Mouse (Mus musculus) MEL (cell line): ENCODE results near the gene Snap25. TPM values are rescaled to one million over a fixed set of nuclear protein-coding genes. Genes with fewer than 3 reads are reported as not detected.

Experiments
- DNase-seq: peaks from one replicate; pipeline ENCODE4 v3.0.0; 2011; ENCODE audit warnings: low read depth, low spot score
- H3K27ac ChIP-seq: 2 replicates; pipeline ENCODE4 v1.5.1; 2012; ENCODE audit warnings: low read depth, mild to moderate bottlenecking, control low read depth, low read length, moderate library complexity; ENCODE audit not compliant: control insufficient read depth
- H3K27me3 ChIP-seq, 2 experiments: fragments of 150-350 bp in 1 of 2; sonication (generic) in 1 of 2; 2 replicates each; pipeline ENCODE4 v1.6.1; 2012; ENCODE audit warnings: low read length in 2 of 2, mild to moderate bottlenecking in 2 of 2, improper control_type of control experiment in 1 of 2, moderate library complexity in 1 of 2; ENCODE audit not compliant: insufficient read depth in 2 of 2, control insufficient read depth in 1 of 2
- H3K36me3 ChIP-seq, 2 experiments: 2 replicates each; pipeline ENCODE4 v1.6.1; 2012 to 2014; ENCODE audit warnings: low read length in 2 of 2, improper control_type of control experiment in 1 of 2, inconsistent platforms in 1 of 2, mild to moderate bottlenecking in 1 of 2; ENCODE audit not compliant: insufficient read depth in 2 of 2, control insufficient read depth in 1 of 2
- H3K4me1 ChIP-seq, 2 experiments: fragments of 150-350 bp in 1 of 2; sonication (generic) in 1 of 2; 2 replicates each; pipeline ENCODE4 v1.6.1; 2012; ENCODE audit warnings: low read length in 2 of 2, improper control_type of control experiment in 1 of 2, mild to moderate bottlenecking in 1 of 2; ENCODE audit not compliant: insufficient read depth in 2 of 2, control insufficient read depth in 1 of 2
- H3K4me3 ChIP-seq, 2 experiments: fragments of 150-350 bp in 1 of 2; sonication (generic) in 1 of 2; 2 replicates each; pipeline ENCODE4 v1.5.1; 2012; ENCODE audit warnings: low read depth in 2 of 2, low read length in 2 of 2, mild to moderate bottlenecking in 2 of 2, moderate library complexity in 2 of 2, control low read depth in 1 of 2, improper control_type of control experiment in 1 of 2; ENCODE audit not compliant: control insufficient read depth in 1 of 2, insufficient read depth in 1 of 2
- H3K79me2 ChIP-seq: 2 replicates; pipeline ENCODE4 v1.6.1; 2012; ENCODE audit warnings: mild to moderate bottlenecking, low read length, moderate library complexity; ENCODE audit not compliant: control insufficient read depth, poor library complexity, insufficient read depth
- H3K9ac ChIP-seq: 2 replicates; pipeline ENCODE4 v1.6.1; 2012; ENCODE audit warnings: low read depth, mild to moderate bottlenecking, control low read depth, low read length, moderate library complexity; ENCODE audit not compliant: control insufficient read depth, poor library complexity, severe bottlenecking
- H3K9me3 ChIP-seq: fragments of 150-350 bp; sonication (generic); replicated peaks from 2 replicates; pipeline ENCODE4 v1.6.1; 2012; ENCODE audit warnings: mild to moderate bottlenecking, low read length, improper control_type of control experiment, moderate library complexity; ENCODE audit not compliant: insufficient read depth
- BHLHE40 ChIP-seq: IDR thresholded peaks from 2 replicates; pipeline ENCODE4 v1.6.1; 2012; ENCODE audit warnings: low read depth, mild to moderate bottlenecking, inconsistent platforms, low read length, improper control_type of control experiment, borderline replicate concordance
- CHD1 ChIP-seq: IDR thresholded peaks from 2 replicates; pipeline ENCODE4 v1.6.1; 2012; ENCODE audit warnings: low read depth, mild to moderate bottlenecking, inconsistent platforms, low read length, improper control_type of control experiment
- CTCF ChIP-seq, 3 experiments: IDR thresholded peaks in 2 of 3; conservative IDR thresholded peaks in 1 of 3; 2 replicates each; pipeline ENCODE4 v1.5.1; 2011 to 2012; ENCODE audit warnings: low read length in 3 of 3, low read depth in 2 of 3, mild to moderate bottlenecking in 2 of 3, improper control_type of control experiment in 1 of 3, inconsistent platforms in 1 of 3, mixed read lengths in 1 of 3, moderate library complexity in 1 of 3; ENCODE audit not compliant: control insufficient read depth in 1 of 3, insufficient read depth in 1 of 3, poor library complexity in 1 of 3, severe bottlenecking in 1 of 3
- GABPA ChIP-seq: IDR thresholded peaks from 2 replicates; pipeline ENCODE4 v1.6.1; 2012; ENCODE audit warnings: low read depth, mild to moderate bottlenecking, inconsistent platforms, low read length, improper control_type of control experiment, moderate library complexity
- GATA1 ChIP-seq: IDR thresholded peaks from 2 replicates; pipeline ENCODE4 v1.6.1; 2011; ENCODE audit warnings: low read depth, low read length, improper control_type of control experiment
- MAFK ChIP-seq: IDR thresholded peaks from 2 replicates; pipeline ENCODE4 v1.6.1; 2011; ENCODE audit warnings: low read depth, mild to moderate bottlenecking, low read length, improper control_type of control experiment, borderline replicate concordance
- MXI1 ChIP-seq: IDR thresholded peaks from 2 replicates; pipeline ENCODE4 v1.6.1; 2011; ENCODE audit warnings: mild to moderate bottlenecking, low read depth, low read length, improper control_type of control experiment
- POLR2A ChIP-seq, 2 experiments: IDR thresholded peaks; 2 replicates each; pipeline ENCODE4 v1.6.1; 2011 to 2012; ENCODE audit warnings: low read length in 2 of 2, mild to moderate bottlenecking in 2 of 2, control low read depth in 1 of 2, improper control_type of control experiment in 1 of 2, low read depth in 1 of 2, moderate library complexity in 1 of 2; ENCODE audit not compliant: control insufficient read depth in 1 of 2, insufficient read depth in 1 of 2, poor library complexity in 1 of 2
- POLR2AphosphoS5 ChIP-seq: IDR thresholded peaks from 2 replicates; pipeline ENCODE4 v1.6.1; 2012; ENCODE audit warnings: low read depth, borderline replicate concordance, mild to moderate bottlenecking, inconsistent platforms, low read length, moderate library complexity, mixed read lengths
- RAD21 ChIP-seq: IDR thresholded peaks from 2 replicates; pipeline ENCODE4 v1.6.1; 2011; ENCODE audit warnings: mild to moderate bottlenecking, low read depth, low read length, improper control_type of control experiment
- RCOR1 ChIP-seq: IDR thresholded peaks from 2 replicates; pipeline ENCODE4 v1.6.1; 2012; ENCODE audit warnings: low read depth, mild to moderate bottlenecking, inconsistent platforms, low read length, improper control_type of control experiment
- SIN3A ChIP-seq: IDR thresholded peaks from 2 replicates; pipeline ENCODE4 v1.6.1; 2012; ENCODE audit warnings: low read length, improper control_type of control experiment, inconsistent platforms
- SMC3 ChIP-seq: IDR thresholded peaks from 2 replicates; pipeline ENCODE4 v1.6.1; 2011; ENCODE audit warnings: low read depth, low read length, improper control_type of control experiment
- UBTF ChIP-seq: IDR thresholded peaks from 2 replicates; pipeline ENCODE4 v1.6.1; 2012; ENCODE audit warnings: low read depth, mild to moderate bottlenecking, inconsistent platforms, low read length, improper control_type of control experiment, moderate library complexity, borderline replicate concordance; ENCODE audit not compliant: insufficient read depth
- USF2 ChIP-seq, 2 experiments: IDR thresholded peaks; 2 replicates each; pipeline ENCODE4 v1.6.1; 2011 to 2012; ENCODE audit warnings: improper control_type of control experiment in 2 of 2, low read length in 2 of 2, borderline replicate concordance in 1 of 2, inconsistent platforms in 1 of 2, low read depth in 1 of 2, mild to moderate bottlenecking in 1 of 2; ENCODE audit not compliant: insufficient read depth in 1 of 2
- ZC3H11A ChIP-seq: IDR thresholded peaks from 2 replicates; pipeline ENCODE4 v1.6.1; 2012; ENCODE audit warnings: low read depth, mild to moderate bottlenecking, inconsistent platforms, low read length, improper control_type of control experiment
- ZMIZ1 ChIP-seq: IDR thresholded peaks from 2 replicates; pipeline ENCODE4 v1.6.1; 2012; ENCODE audit warnings: low read depth, mild to moderate bottlenecking, inconsistent platforms, low read length, improper control_type of control experiment, moderate library complexity
- ZNF384 ChIP-seq: IDR thresholded peaks from 2 replicates; pipeline ENCODE4 v1.6.1; 2012; ENCODE audit warnings: low read depth, mild to moderate bottlenecking, inconsistent platforms, low read length, improper control_type of control experiment
- polyA plus RNA-seq, 2 experiments: library from polyadenylated mRNA; stranded (reverse) in 1 of 2; unstranded in 1 of 2; fragments of >175 nt in 1 of 2; fragments of >200 nt in 1 of 2; gene quantifications; 2 replicates each; pipeline versions ENCODE4 v1.2.1 to v1.2.4; 2012; ENCODE audit warnings: low replicate concordance in 2 of 2, low read depth in 1 of 2; ENCODE audit not compliant: insufficient read length in 2 of 2, insufficient read depth in 1 of 2, missing spikeins in 1 of 2
- total RNA-seq: library from RNA; depleted of rRNA; stranded (reverse); fragments of 300-350 nt; gene quantifications from 2 replicates; pipeline ENCODE4 v1.2.3, GENCODE M21; 2012

Gene Snap25
- total and polyA plus RNA-seq, 3 experiments, result not detected

- H3K27ac ChIP-seq, result no peak overlapping the region
- H3K79me2 ChIP-seq, result no peaks in the 10 kb centered on the region
- H3K4me3 ChIP-seq, result no peak overlapping the region
- DNase-seq, result no peak
- H3K4me1 ChIP-seq, result no peaks in the 10 kb centered on the region
- H3K27me3 ChIP-seq, result no peaks in the 10 kb centered on the region
- no peaks in the 10 kb centered on the region for H3K36me3 ChIP-seq
- TF ChIP-seq POLR2A (IDR thresholded peaks at IDR 0.05; ENCODE audit: control insufficient read depth in 1 of 2, insufficient read depth in 1 of 2, low read depth in 1 of 2, low read length in 2 of 2, poor library complexity in 1 of 2), result no peak
- H3K9ac ChIP-seq, result no peak overlapping the region
- no peaks in the 10 kb centered on the region; the same call in 1 of the 2 replicates for H3K9me3 ChIP-seq
These were observed 40.4 kb downstream of the Snap25 start for GRCm38 (mm10) chr2:136753682-136754081.

- no peaks in the 10 kb centered on the region for H3K4me1 ChIP-seq
- H3K36me3 ChIP-seq, result no peaks in the 10 kb centered on the region
- no peak overlapping the region for H3K27ac ChIP-seq
- no peak overlapping the region for H3K9ac ChIP-seq
- H3K27me3 ChIP-seq, result no peaks in the 10 kb centered on the region
- no peak for TF ChIP-seq MXI1
- TF ChIP-seq SMC3, result no peak
- no peak for TF ChIP-seq ZMIZ1
- TF ChIP-seq MAFK, result no peak
- no peak for TF ChIP-seq ZC3H11A
- TF ChIP-seq GABPA, result no peak
- TF ChIP-seq UBTF, result no peak
- no peak for TF ChIP-seq GATA1
- TF ChIP-seq ZNF384, result no peak
- no peak for TF ChIP-seq BHLHE40
- no peak for TF ChIP-seq RAD21
- no peak for TF ChIP-seq POLR2AphosphoS5
- TF ChIP-seq CHD1, result no peak
- TF ChIP-seq RCOR1, result no peak
- TF ChIP-seq SIN3A, result no peak
- no peak for TF ChIP-seq USF2 (IDR thresholded peaks at IDR 0.05; ENCODE audit: borderline replicate concordance in 1 of 2, insufficient read depth in 1 of 2, low read depth in 1 of 2, low read length in 2 of 2)
- no peak for TF ChIP-seq CTCF (IDR thresholded peaks at IDR 0.05 in 2 of 3, conservative IDR thresholded peaks at IDR 0.05 in 1 of 3; ENCODE audit: control insufficient read depth in 1 of 3, insufficient read depth in 1 of 3, low read depth in 2 of 3, low read length in 3 of 3, poor library complexity in 1 of 3, severe bottlenecking in 1 of 3)
- TF ChIP-seq POLR2A (IDR thresholded peaks at IDR 0.05; ENCODE audit: control insufficient read depth in 1 of 2, insufficient read depth in 1 of 2, low read depth in 1 of 2, low read length in 2 of 2, poor library complexity in 1 of 2), result no peak
- H3K9me3 ChIP-seq, result no peaks in the 10 kb centered on the region; the same call in 1 of the 2 replicates
- DNase-seq, result no peak
- H3K79me2 ChIP-seq, result no peaks in the 10 kb centered on the region
- no peak overlapping the region for H3K4me3 ChIP-seq
These were observed 45.7 kb downstream of the Snap25 start for GRCm38 (mm10) chr2:136758809-136759551.
